Comparison of ENCODE assay signal across 21 mouse cellular contexts in the genomic region with DNA sequence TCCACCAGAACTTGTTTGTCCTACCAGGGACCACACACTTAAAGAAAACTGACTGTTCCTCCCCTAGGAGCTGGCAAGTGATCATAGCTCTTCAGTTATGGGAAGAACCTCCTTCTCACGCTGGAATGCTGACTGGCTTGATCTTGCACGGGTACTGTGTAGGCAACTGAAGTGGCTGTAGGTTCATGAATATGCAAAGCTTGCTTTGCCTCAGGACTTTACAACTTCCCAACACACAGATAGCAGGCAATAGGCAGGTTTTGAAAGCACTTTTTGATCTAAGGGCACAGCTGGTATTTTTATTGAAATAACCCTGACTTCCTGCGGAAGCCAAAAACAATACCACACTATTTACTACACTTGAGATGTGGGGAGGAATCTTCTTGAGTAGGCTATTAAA. TPM values are rescaled to one million over a fixed set of nuclear protein-coding genes. Genes with fewer than 3 reads are reported as not detected.
"Had no signal": no experiment of that assay in that cellular context is flagged by ENCODE, and none has a peak within 500 bp of the region (broad histone marks: within the 10 kb centered on the region; RNA-seq: fewer than 3 reads in every experiment).

No protein-coding gene starts in this region.

- ATAC-seq: liver, postnatal 0 days; lung, postnatal 0 days; midbrain, embryonic 16.5 days had no signal

- DNase-seq: liver, postnatal 0 days; lung, adult 2 months; lung, postnatal 14 days; lung, postnatal 36 days; midbrain, embryonic 14.5 days; right cerebral cortex, postnatal 14 days; spleen, adult 18-20 months; thymus, adult 18-20 months; thymus, postnatal 14 days; thymus, postnatal 36 days had no signal

- H3K4me1 ChIP-seq: lung, embryonic 15.5 days; midbrain, embryonic 12.5 days; neural tube, embryonic 12.5 days had no signal

- H3K27me3 ChIP-seq: liver, embryonic 15.5 days; lung, embryonic 15.5 days; megakaryocyte, embryonic 14.5 days; midbrain, embryonic 12.5 days; neural tube, embryonic 12.5 days had no signal

- H3K4me3 ChIP-seq: liver, embryonic 15.5 days; lung, embryonic 15.5 days; megakaryocyte, embryonic 14.5 days; midbrain, embryonic 10.5 days; midbrain, embryonic 12.5 days; myocyte; neural tube, embryonic 12.5 days had no signal

- H3K36me3 ChIP-seq: liver, embryonic 15.5 days; lung, embryonic 15.5 days; midbrain, embryonic 10.5 days; midbrain, embryonic 12.5 days; neural tube, embryonic 12.5 days had no signal

- H3K27ac ChIP-seq: liver, embryonic 15.5 days; lung, embryonic 15.5 days; macrophage; midbrain, embryonic 10.5 days; midbrain, embryonic 12.5 days; neural tube, embryonic 12.5 days had no signal

RNA-seq across cellular contexts. Expression of a gene that starts 3.3 kb away (rescaled TPM):
- total RNA-seq: neutrophil, adult 5-6 weeks had no signal

RNA-seq across cellular contexts. Expression of a gene that starts 31.5 kb away (rescaled TPM):
- total RNA-seq: neutrophil, adult 5-6 weeks had no signal
